Mouse (Mus musculus): Measurements from ENCODE around the gene Kcnj15. TPM values are rescaled to one million over a fixed set of nuclear protein-coding genes. Genes with fewer than 3 reads are reported as not detected.
A peak's percentile ranks its signal among the peaks of the same experiment; 100 is the strongest.

The Kcnj15 gene
- 0.33 and 0.45 TPM in 2 replicates for polyA plus RNA-seq (2016; fragmentation: Nextera tagmentation; extraction: Ambion mirVana)

DNA sequence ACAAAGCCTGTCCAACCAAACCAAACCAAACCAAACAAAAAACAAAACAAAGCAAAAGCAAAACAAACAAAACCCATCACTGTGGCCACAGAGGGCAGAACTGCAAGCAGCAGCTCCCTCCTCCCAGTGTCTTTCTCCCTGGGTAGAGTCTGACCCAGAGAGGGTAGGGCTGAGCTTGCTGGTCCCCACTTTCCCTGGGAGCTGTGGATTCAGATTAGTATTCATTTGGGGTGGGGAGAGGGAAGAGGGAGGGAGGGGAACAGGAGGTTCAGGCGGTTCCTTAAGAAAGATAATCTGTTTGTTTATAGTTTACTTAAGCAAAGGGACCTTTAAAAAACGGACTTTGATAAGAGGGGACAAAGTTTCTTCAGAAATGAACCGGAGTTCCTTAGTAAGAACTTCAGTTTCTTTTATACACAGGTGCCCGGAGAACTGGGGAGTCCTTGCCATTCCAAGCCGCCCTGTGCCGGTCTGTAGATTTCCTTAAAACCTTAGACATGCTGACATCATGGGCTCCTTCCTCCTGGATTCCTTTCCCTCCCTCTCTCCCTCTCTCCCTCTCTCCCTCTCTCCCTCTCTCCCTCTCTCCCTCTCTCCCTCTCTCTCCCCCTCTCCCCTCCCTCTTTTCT lies at the start of gene Kcnj15:
Gene Kcnj15, plus strand, starts transcription at position 293 of the 629 bp plus-strand sequence.
- Histone ChIP-seq H3K4me3 (no peak within 1 kb of the TSS), H3K9me3 (no peaks in the 10 kb centered on the region), H3K27me3 (replicated peaks; ENCODE audit: low read depth, poor library complexity, severe bottlenecking) (peaks cover 5% of the 10 kb centered on the region; the same call in 1 of the 2 replicates), H3K4me1 (peaks cover 44% of the 10 kb centered on the region), H3K36me3 (replicated peaks) (no peaks in the 10 kb centered on the region), H3K27ac (replicated peaks) (no peak within 1 kb of the TSS)
- 28% methylated on average over 6 of the region's 6 CpGs for WGBS
- DNase-seq (ENCODE audit: low spot score): no peak

DNA sequence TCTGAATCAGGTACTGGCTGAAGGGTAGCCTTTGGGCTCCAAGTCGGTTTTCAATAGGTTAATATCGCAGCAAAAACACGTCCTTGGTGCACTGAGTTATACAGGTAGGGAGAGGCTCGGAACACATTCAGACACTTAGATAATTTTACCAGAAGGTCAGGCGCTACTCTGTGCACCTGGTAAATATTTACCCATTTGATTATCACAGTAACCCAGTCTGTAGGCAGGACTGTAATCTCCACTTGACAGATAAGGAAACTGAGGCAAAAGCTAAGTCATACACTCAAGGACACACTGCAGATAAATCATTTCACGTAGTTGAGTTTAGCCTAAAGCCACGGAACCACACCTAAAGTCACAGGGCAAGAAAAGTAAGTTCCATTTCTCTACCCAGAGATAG lies 49.1 kb upstream of the Kcnj15 start:
- Histone ChIP-seq H3K27ac (replicated peaks) (no peak overlapping the region), H3K27me3 (replicated peaks; ENCODE audit: low read depth, poor library complexity, severe bottlenecking) (no peaks in the 10 kb centered on the region), H3K9me3 (no peaks in the 10 kb centered on the region), H3K36me3 (replicated peaks) (no peaks in the 10 kb centered on the region), H3K4me1 (peaks cover 4% of the 10 kb centered on the region), H3K4me3 (no peak overlapping the region)
- no peak for DNase-seq (ENCODE audit: low spot score)
- whole genome bisulfite sequencing: 88% methylated on average over 7 of the region's 7 CpGs

DNA sequence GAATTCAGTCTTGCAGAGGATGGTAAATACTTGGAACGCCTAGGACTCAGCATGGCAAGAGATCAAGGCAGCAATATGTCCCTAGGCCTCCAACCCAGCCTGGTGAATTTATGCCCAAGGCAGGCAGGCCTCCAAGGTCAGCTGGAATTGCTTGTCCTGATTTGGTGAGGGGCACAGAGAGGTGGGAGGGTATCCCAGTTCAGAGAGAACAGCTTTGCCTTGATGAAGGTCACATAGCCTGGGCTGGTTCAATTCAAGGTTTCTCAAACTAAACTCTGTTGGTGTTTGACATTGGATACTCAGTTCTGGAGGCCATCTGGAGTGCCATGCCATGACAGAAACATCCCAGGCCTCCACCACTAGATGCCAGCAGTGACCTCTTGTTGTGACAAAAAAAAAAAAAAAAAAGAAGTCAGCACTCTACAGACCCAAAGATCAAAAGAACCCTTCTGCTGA lies 48.3 kb upstream of the Kcnj15 start:
- Histone ChIP-seq H3K9me3 (no peaks in the 10 kb centered on the region), H3K4me3 (no peak overlapping the region), H3K4me1 (peaks cover 6% of the 10 kb centered on the region), H3K27me3 (replicated peaks; ENCODE audit: low read depth, poor library complexity, severe bottlenecking) (no peaks in the 10 kb centered on the region), H3K27ac (replicated peaks) (no peak overlapping the region), H3K36me3 (replicated peaks) (no peaks in the 10 kb centered on the region)
- WGBS: 46% methylated on average over 1 of the region's 1 CpGs
- peak; percentile 24 for DNase-seq (ENCODE audit: low spot score)

DNA sequence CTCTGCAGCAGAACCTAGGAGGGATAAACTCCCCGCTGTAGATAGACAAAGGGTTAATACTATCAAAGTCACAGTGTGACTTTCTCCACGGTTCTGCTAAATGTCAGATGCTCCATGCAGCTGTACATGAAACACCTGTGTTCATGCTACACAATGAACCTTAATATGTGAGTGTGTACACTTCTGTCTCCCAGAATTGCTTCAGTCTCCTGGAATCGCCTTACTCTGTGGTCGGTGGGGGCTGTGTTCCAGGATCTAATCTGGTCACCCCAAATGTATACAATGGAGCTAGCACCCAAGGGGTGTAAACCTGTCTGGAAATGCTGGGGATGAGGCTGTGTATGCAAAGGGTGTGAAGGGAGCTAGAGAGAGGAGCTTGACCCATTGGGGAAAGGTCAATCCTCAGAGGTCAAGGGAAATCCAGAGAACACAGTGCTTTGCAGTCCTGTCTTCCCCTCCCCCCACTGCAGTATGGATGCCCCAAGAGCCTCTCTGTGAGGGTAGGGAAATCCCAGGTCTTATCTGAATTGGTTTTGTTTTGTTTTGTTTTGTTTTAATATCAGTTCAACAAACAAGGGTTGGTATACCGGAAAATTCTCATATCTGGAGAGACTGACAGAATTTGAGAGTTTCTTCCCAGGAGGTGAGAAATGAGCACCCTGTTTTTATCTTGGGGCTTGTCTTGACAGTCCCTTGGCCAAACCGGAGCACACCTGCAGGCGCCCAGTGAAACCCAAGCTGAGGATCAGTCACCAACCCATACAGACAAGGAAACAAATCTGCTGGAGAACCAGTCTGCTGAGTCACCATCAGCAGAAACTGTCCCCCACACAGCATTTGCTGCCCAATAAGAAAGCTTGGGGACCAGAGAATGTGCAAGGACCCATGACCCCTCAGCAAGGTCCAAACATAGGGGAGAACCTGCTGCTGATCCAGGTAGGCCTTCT lies 42.8 kb upstream of the Kcnj15 start:
- H3K27ac ChIP-seq (replicated peaks): no peak overlapping the region
- WGBS: 74% methylated on average over 7 of the region's 7 CpGs
- no peak overlapping the region for H3K4me3 ChIP-seq
- H3K4me1 ChIP-seq: peaks cover 11% of the 10 kb centered on the region; the same call in 1 of the 2 replicates
- H3K9me3 ChIP-seq: no peaks in the 10 kb centered on the region
- DNase-seq (ENCODE audit: low spot score): no peak
- H3K36me3 ChIP-seq (replicated peaks): no peaks in the 10 kb centered on the region
- H3K27me3 ChIP-seq (replicated peaks; ENCODE audit: low read depth, poor library complexity, severe bottlenecking): no peaks in the 10 kb centered on the region

DNA sequence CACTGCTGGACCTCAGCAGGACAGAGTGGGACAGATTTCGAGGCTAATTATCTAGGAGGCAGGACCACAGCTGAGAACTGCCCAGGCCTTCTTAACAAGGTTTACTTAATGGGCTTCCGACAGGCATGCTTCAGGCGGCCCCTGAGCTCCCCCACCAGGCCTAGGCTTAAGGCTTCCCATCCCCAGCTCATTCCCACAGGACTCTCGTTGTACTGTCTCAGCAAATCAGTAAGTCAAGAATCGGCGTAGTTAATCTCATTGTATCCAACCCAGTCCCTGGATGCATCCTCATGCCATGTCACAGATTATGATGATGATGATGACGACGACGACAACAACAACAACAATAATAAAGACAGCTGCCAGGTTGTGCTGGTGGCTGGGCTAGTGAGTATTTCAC lies 41.6 kb upstream of the Kcnj15 start:
- WGBS: 71% methylated on average over 9 of the region's 9 CpGs

DNA sequence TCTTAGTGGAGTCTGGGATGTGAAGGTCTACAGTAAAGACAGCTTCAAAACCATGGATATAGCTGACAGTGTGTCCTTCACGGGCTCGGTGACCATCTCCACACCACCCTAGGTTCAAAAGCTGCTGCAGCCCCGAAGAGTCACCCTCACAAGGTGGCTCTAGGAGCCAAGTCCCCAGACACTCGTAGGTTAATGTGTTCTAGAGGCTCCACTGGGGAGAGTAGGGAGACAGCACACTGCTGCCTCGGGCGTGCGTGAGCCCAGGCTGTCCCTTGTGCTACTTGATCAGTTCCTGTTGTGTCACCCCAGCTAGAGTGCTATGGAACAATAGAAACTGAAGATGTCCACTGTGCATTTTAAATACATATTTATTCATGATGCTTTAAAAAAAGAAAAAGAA lies 41.0 kb upstream of the Kcnj15 start:
- H3K27me3 ChIP-seq (replicated peaks; ENCODE audit: low read depth, poor library complexity, severe bottlenecking): no peaks in the 10 kb centered on the region
- H3K9me3 ChIP-seq: no peaks in the 10 kb centered on the region
- 90% methylated on average over 7 of the region's 7 CpGs for WGBS
- DNase-seq (ENCODE audit: low spot score): no peak
- no peak overlapping the region for H3K27ac ChIP-seq (replicated peaks)
- no peaks in the 10 kb centered on the region for H3K36me3 ChIP-seq (replicated peaks)
- H3K4me1 ChIP-seq: peaks cover 11% of the 10 kb centered on the region; the same call in 1 of the 2 replicates
- H3K4me3 ChIP-seq: no peak overlapping the region

More for the DNA sequence above, 41.6 kb upstream of the Kcnj15 start:
- H3K9me3 ChIP-seq: no peaks in the 10 kb centered on the region
- H3K27ac ChIP-seq (replicated peaks): no peak overlapping the region
- DNase-seq (ENCODE audit: low spot score): no peak
- H3K27me3 ChIP-seq (replicated peaks; ENCODE audit: low read depth, poor library complexity, severe bottlenecking): no peaks in the 10 kb centered on the region
- H3K4me1 ChIP-seq: peaks cover 11% of the 10 kb centered on the region; the same call in 1 of the 2 replicates
- no peak overlapping the region for H3K4me3 ChIP-seq
- H3K36me3 ChIP-seq (replicated peaks): no peaks in the 10 kb centered on the region

DNA sequence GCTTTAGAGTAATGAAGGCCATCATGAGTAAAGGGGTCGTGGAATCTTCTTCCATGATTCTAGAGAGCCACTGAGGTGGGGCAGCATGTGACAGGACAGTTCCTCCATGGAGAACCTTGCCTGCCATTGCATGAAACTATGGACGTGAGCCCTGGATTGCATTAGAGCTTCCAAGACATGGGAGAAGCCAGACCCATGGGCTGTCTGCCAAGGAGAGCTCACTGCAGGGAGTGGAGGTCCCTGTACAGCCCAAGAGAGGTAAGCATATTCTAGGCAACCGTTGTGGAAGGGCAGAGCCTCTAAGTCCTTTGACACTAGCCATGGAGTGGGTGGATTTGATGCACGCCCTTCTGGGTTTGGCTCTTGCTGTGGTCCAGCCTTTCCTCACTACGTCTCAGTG lies 40.5 kb upstream of the Kcnj15 start:
- no peak overlapping the region for H3K4me3 ChIP-seq
- H3K36me3 ChIP-seq (replicated peaks): no peaks in the 10 kb centered on the region
- no peaks in the 10 kb centered on the region for H3K27me3 ChIP-seq (replicated peaks; ENCODE audit: low read depth, poor library complexity, severe bottlenecking)
- 87% methylated on average over 5 of the region's 5 CpGs for WGBS
- no peaks in the 10 kb centered on the region for H3K9me3 ChIP-seq
- DNase-seq (ENCODE audit: low spot score): no peak
- no peak overlapping the region for H3K27ac ChIP-seq (replicated peaks)
- H3K4me1 ChIP-seq: peaks cover 13% of the 10 kb centered on the region; the same call in 1 of the 2 replicates

DNA sequence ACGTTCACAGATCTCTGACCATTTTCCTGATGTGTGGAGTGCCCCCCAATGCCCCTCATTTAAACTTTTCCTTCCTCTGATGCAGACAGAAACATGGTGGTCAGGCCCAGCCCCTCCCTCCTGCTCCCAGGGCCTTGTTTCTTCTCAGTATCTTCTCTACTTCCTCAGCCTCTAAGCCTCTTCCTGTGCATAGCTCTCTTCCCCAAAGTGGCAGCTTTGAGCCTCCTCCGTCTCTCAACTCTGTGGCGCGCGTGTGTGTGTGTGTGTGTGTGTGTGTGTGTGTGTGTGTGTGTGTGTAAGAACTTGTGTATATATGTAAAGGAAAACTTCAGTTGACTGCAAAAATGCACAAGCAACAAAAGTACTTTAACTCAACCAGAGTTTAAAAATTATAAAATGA lies 38.6 kb upstream of the Kcnj15 start:
- Histone ChIP-seq H3K4me3 (no peak overlapping the region), H3K9me3 (no peaks in the 10 kb centered on the region), H3K36me3 (replicated peaks) (no peaks in the 10 kb centered on the region), H3K4me1 (peaks cover 20% of the 10 kb centered on the region), H3K27me3 (replicated peaks; ENCODE audit: low read depth, poor library complexity, severe bottlenecking) (no peaks in the 10 kb centered on the region), H3K27ac (replicated peaks) (no peak overlapping the region)
- DNase-seq (ENCODE audit: low spot score): no peak
- 88% methylated on average over 5 of the region's 5 CpGs for WGBS

DNA sequence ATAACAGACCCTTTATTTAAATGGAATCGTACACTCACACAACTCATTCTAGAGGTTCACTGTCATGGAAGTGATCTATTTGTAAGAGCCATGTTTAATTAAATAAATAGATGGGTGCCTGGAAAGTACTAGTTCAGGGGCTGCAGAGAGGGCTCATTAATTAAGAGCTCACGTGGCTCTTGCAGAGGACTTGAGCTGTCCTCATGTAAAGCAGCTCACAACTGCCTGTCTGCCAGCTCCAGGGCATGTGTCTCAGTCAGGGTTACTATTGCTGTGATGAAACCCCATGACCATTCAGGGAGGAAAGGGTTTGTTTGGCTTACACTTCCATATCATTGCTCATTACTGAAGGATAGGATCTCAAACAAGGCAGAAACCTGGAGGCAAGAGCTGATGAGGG lies 37.9 kb upstream of the Kcnj15 start:
- H3K27ac ChIP-seq (replicated peaks): no peak overlapping the region
- H3K9me3 ChIP-seq: no peaks in the 10 kb centered on the region
- no peaks in the 10 kb centered on the region for H3K27me3 ChIP-seq (replicated peaks; ENCODE audit: low read depth, poor library complexity, severe bottlenecking)
- H3K4me3 ChIP-seq: no peak overlapping the region
- no peak for DNase-seq (ENCODE audit: low spot score)
- WGBS: 71% methylated on average over 2 of the region's 2 CpGs
- no peaks in the 10 kb centered on the region for H3K36me3 ChIP-seq (replicated peaks)
- H3K4me1 ChIP-seq: peaks cover 14% of the 10 kb centered on the region

DNA sequence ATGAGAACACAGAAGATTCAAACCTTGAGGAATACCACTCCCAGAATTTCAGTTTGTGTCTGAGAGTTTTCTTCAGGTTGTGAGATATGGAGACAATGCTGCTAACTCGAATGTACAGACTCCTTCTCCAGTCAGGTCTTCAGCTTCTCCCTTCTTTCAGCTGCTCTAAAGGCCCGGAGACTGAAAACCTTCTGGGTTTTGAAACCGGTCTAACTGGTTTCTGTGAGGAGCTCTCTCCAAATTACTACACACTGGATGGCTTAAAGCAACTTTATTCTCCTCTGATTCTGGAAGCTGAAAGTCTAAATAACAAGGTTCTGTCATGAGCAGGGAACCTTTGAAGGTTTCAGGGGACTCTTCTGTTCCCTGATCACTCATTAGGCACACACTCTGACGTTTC lies 36.3 kb upstream of the Kcnj15 start:
- 45% methylated on average over 4 of the region's 4 CpGs for WGBS
- Histone ChIP-seq H3K4me1 (peaks cover 9% of the 10 kb centered on the region; the same call in 1 of the 2 replicates), H3K27me3 (replicated peaks; ENCODE audit: low read depth, poor library complexity, severe bottlenecking) (no peaks in the 10 kb centered on the region), H3K36me3 (replicated peaks) (no peaks in the 10 kb centered on the region), H3K4me3 (no peak overlapping the region), H3K27ac (replicated peaks) (no peak overlapping the region), H3K9me3 (no peaks in the 10 kb centered on the region)
- DNase-seq (ENCODE audit: low spot score): no peak

DNA sequence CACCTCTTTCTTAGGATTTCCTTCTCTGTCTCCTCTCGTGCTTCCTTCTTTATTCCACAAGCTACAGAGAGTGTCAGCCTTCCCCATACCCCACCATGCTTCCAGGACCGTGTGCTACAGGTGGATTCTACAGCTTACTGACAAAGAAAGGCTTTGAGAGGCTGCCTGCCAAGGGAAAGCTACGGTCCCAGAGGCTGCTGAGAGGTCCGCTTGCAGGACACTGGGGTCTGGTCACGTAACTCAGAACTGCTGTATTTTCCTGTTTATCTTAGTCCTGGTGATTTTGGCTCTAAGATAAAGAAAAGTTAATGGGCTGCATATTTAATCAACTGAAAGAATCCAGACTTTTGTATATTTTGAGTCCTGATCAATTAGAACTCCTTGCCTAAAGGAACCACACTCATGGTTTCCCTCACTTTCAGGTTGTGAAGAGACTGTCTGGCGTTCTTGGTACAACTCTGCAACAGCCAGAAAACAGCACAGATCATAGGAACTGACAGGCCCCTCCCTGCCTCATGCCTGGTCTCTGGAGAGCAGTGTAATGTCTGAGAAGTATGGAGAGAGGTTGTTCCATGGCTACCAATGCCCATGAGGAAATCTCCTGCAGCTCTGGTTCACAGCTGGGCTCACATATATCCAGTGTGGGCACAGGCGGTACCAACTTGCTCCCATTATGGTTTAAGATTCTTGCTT lies 35.2 kb upstream of the Kcnj15 start:
- Histone ChIP-seq H3K36me3 (replicated peaks) (no peaks in the 10 kb centered on the region), H3K27ac (replicated peaks) (no peak overlapping the region), H3K4me1 (peaks cover 9% of the 10 kb centered on the region; the same call in 1 of the 2 replicates), H3K9me3 (no peaks in the 10 kb centered on the region), H3K27me3 (replicated peaks; ENCODE audit: low read depth, poor library complexity, severe bottlenecking) (no peaks in the 10 kb centered on the region), H3K4me3 (no peak overlapping the region)
- no peak for DNase-seq (ENCODE audit: low spot score)
- WGBS: 67% methylated on average over 7 of the region's 7 CpGs

DNA sequence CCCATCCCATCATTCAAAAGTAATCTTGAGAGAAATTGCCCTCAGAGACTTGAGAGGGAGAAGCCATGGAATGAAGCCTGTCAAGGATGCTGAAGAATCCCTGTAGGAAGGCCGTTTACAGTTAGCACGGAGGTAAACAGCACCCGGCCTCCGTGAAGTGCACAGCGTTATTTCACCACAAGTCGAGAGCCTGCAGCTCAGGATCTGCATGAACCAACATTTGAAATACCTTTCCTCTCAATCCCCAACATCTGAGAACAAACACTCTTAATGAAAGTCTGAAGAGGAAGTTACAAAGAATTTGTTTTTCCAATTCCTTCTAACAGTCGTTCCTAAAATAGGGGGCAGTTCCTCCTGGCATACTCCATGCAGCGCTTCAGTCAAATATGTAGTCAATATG lies 33.9 kb upstream of the Kcnj15 start:
- no peaks in the 10 kb centered on the region for H3K36me3 ChIP-seq (replicated peaks)
- 89% methylated on average over 8 of the region's 8 CpGs for WGBS
- H3K9me3 ChIP-seq: no peaks in the 10 kb centered on the region

More for the DNA sequence above, 33.9 kb upstream of the Kcnj15 start:
- H3K4me1 ChIP-seq: peaks cover 9% of the 10 kb centered on the region; the same call in 1 of the 2 replicates
- H3K27me3 ChIP-seq (replicated peaks; ENCODE audit: low read depth, poor library complexity, severe bottlenecking): no peaks in the 10 kb centered on the region
- no peak overlapping the region for H3K27ac ChIP-seq (replicated peaks)
- no peak for DNase-seq (ENCODE audit: low spot score)
- H3K4me3 ChIP-seq: no peak overlapping the region
